Mouse (Mus musculus): Measurements from ENCODE around the gene Dock9.

The Dock9 gene

DNA sequence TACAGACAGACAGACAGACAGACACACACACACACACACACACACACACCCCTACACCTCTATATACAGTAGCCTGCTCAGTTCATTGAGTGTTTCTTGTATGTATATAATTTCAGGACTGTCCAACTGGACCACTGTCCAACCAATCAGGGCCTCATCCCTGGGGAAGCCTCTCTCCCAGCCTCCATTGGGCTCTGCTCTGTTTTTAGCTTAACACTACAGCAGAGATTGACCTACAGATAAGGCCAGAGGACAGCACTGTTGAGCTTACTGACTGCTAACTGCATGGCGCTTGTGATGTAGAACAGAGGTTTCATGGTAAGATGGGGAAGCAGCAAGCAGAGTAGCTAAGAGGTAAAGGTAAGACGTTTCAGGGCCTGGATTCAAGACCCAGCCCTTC lies 5.7 kb downstream of the Dock9 start:
- no peak for DNase-seq (ENCODE audit: low read depth, low spot score)

DNA sequence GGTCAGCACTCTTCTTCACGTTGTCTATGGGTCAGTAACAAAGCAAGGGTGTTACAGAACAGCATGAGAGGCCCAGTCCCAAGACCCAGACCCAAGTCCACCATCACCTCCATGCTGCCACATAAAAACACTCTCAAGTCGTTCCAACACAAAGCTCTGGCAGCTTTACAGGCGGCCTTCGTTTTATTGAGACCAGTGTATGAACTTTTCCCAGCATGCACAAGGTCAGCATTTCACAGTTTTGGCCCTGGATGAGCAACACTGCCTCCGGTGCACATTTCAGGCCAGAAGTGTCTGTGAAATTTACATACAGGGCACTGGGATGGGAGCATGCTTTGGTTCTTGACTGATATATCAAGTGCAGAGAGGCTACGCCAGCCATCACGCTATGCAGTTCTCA lies 6.5 kb downstream of the Dock9 start:
- DNase-seq (ENCODE audit: low read depth, low spot score): no peak

DNA sequence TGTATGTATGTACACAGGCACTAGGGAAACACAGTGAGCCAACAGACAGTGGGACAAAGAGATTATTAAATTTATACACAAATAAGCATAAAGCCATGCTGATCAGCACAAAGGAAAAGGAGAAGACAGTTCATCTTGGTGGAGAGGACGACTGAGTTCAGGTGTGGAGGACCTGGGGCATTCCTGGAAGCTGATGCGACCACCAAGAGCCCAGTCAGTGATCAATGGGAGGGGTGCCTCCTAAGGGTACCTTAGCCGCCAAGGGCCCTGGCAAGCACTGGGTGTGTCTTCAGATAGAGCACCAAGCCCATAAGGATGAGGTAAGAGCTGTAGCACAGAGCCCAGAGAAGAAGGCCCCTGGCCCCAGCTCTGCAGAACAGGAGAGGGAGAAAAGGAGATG lies 8.4 kb downstream of the Dock9 start:
- DNase-seq (ENCODE audit: low read depth, low spot score): no peak

DNA sequence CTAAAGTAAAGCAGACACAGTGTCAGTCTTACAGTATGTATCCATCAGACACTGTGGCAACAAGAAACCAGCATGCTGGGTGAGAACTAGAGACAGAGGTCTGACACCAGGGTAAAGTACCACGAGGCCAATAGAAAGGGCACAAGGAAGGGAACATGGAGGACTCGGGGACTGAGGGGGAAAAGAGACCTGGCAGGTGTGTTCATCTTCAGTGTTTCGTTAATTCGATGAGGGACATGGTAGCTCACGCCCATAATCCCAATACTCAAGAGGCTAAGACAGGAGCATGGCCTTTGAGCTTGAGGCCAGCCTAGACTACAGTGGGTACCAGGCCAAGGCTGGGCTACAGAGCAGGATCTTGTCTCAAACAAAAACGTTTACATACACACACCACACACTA lies 9.2 kb downstream of the Dock9 start:
- no peak for DNase-seq (ENCODE audit: low read depth, low spot score)

DNA sequence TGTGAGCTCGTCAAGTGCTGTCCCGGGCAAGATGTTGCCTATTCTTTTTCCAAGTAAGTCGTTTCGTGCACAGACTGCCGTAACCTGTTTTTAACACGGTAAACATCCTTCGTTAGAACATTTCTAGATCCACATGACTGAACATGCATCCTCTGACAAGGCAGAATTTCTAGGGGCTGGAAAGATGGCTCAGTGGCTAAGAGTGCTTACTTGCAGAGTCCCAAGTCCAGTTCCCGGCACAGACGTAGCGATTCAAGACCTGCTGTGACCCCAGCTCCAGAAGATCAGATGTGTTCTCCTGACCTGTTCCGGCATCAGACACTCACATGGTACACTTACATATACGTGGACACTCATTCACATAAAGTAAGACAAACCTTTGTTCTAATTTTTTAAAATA lies 10.2 kb downstream of the Dock9 start:
- no peak for DNase-seq (ENCODE audit: low read depth, low spot score)

DNA sequence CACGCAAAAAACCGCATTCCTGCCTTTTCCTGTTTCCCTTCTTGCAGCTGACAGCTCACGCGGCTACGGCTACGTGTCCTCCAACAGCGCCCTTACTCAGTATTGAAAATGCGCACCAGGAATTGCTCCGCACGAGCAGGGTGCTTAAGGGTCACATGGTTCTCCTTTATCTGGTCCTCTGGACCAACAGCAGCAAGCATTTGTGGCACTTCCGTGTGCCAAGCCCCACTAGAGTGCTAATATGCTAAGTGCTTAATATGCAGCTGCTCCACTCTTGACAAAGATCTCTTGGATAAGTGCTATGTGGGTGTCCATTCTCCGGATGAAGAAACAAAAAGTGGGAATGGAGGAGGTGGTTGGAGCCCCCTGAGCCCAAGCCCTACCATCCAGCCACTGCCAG lies 10.7 kb downstream of the Dock9 start:
- DNase-seq (ENCODE audit: low read depth, low spot score): no peak

DNA sequence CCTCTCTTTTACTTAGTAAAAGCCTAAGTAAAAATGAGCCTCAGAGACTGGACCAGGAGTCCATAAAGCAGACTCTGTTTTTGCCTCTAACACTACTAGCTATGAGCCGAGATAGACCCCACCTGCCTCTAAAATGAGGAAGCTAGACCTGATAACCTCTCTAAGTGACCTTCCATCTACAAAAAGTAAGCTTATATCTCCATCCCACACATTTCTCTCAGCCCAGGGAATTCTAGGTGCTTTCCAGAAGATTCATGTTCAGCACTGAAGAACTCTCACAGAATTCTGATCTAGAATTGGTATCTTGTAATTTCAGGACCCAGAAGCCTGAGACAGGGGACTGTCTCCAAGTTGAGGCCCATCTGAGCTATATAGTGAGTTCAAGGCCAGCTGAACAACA lies 12.2 kb downstream of the Dock9 start:
- no peak for DNase-seq (ENCODE audit: low read depth, low spot score)

DNA sequence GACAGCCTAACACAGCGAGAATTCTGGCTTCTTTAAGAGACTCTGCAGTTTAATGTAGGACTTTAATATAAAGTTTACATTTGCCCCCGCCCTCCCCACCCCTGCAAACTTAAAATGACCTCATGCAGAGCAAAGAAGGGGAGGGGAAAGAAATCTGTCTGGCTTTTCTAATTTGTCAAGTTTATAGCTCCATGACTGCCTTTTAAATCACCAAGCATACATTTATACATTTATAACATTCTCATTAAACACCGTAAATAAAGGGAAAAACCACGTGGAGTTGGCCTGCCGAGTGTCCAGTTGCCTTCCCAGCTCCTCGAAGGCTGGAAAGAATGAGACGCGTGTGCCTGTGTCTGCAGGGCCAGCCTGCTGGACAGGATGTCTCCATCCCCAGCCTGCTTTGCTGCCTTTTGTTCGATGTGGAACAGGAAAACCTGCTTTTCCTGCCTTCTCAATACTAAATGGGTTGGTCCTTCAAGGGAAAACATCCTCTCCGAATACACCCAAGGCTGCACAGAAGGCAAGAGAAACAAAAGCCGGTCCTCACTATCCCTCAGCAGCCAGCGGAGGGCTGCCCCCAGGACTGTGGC lies 16.6 kb downstream of the Dock9 start:
- DNase-seq (ENCODE audit: low read depth, low spot score): no peak

DNA sequence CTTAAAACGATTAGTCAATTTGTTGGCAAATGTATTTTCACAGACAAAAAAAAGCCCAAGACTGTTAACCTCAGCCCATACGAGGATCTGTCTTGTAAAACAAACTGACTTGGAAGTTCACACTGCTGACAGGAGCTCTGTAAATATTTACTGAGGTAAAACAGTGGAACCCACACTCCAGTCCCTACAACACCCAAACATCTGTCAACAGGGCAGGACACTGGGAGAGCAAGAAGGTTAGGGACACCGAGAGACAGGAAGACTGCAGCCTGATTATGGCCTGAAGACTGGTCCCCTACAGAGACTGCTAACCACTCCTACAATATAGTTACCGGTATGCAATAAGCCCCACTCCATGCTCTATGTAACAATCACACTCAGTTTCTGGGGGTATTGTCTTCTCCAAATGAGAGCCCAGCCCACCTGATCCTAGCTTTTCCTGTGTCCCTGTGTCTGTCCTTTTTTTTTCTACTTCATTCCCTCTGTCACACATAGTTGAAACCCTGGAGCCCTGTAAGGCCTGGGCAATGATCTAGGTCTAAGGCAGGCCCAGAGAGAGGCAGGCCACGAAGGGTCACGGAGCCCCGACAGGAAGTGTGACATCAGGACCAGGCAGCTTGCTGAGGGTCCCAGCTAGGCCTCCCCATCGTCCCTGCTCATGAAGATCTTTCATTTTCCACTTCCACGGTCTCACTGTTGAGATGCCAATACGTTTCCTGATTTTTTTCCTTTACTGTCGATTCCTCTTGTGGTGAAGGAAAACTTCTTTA lies 17.3 kb downstream of the Dock9 start:
- no peak for DNase-seq (ENCODE audit: low read depth, low spot score)

DNA sequence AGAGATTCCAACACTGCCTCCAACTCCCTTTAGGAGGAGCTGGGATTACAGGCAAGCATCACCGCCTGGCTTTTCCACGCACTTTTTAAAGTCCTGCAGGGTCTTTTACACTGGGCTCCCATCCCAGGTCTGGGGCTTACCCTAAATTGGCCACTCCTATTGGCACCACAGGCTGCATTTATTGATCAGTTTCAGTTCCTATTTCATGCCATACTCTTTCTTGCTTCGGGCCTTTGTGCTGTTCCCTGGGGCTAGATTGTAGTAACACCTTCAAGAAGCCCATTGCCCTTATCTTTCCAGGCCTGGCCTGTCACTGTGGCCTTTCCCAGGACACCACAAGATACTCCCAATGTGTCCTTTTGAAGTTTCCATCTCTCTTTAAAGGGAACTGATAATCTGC lies 18.0 kb downstream of the Dock9 start:
- no peak for DNase-seq (ENCODE audit: low read depth, low spot score)

DNA sequence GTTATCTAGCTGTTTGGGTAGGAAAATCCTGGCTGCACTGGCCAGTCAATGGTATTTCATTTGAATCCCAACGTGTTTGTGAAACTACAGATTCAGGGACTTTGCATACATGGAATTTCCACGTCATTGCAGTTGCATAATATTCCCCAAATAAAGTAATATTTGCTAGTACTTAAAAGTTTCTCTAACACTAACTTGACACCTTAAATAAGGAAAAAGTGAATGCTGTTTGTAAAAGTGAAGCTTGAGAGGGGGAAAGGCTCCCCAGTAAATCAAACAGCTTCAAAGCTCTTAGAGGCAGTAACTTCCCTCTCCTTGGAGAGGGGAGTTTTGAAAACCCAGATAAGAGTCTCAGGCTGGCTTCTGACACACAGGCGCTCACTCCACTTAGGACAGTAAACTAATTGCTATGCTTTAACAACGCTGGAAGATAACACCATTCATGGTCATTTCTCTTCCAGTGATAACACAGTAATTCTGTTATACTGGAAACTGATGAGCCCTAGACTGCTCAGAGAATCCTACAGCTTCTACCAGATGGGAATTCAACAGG lies 20.3 kb downstream of the Dock9 start:
- no peak for DNase-seq (ENCODE audit: low read depth, low spot score)

DNA sequence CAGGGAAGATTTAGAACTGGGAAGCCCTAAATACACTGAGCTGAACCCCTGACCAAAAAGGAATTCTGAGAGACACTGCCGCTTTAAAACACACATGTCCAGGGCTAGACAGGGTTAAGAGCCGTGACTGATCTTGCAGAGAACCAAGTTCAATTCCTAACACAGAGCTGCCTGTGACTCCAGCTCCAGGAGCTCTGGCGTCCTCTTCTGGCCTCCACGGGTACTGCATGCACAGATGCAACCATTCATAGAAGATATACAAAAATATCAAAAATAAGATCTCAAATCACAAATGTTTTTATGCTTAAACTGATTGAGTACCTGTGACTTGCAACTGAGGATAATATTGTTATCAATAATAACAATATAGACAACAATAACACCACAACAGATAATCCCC lies 20.9 kb downstream of the Dock9 start:
- no peak for DNase-seq (ENCODE audit: low read depth, low spot score)

DNA sequence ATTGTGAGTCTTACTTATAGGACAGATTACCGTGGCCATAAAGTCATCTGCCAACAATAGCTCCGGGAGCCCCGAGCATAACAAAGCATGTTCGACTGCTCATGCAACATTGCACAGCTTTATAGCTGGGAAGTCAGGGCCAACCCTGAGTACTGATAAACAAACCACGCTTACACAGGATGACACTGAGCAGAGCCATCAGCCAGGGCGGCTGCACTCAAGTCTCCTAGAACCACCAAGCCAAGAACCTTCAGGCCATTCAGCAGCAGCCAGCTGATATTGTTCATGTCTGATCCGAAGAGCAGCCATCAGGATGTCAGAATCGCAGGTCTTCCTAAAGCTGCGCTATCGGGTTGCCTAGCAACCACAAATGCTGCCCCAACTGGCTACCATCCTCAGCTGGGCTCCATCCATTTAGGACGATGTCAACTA lies 35.6 kb downstream of the Dock9 start:
- DNase-seq (ENCODE audit: low read depth, low spot score): peak; percentile 47

DNA sequence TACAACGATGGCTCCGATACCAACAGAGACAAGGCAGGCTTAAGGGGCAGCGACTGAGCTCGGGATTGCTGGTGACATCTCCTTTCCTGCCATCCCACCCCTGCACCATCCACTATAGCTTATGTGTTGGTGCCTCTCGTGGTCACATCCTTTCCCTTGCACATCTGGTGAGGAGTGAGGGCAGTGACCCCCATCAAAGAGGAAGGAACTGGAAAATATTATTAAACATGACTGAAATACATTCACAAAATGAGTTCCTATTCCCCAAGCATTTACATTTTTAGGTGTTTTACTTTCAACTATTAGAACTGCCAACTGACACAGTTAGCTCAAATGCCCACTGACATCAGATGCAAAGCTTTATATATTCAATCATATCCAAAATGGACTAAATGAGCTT lies 37.2 kb downstream of the Dock9 start:
- DNase-seq (ENCODE audit: low read depth, low spot score): no peak

DNA sequence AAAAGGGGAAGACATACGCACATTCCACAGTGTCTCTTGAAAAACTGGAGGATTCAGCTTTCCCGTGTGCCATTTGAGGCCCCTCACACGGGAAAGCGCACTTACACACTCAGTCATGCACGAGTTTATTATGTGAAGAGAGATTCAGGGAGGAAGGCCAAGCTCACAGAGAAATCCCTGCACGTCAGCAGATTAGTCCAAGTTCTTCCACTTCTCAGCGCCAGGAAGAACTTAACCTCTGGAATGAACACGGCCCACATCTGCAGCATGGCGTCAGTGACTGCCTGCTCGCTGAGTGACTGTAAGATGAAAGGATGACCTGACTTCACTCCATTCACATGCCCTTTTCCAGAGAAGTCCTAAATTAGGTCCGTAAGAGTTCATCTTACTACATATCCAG lies 43.5 kb downstream of the Dock9 start:
- DNase-seq (ENCODE audit: low read depth, low spot score): no peak

DNA sequence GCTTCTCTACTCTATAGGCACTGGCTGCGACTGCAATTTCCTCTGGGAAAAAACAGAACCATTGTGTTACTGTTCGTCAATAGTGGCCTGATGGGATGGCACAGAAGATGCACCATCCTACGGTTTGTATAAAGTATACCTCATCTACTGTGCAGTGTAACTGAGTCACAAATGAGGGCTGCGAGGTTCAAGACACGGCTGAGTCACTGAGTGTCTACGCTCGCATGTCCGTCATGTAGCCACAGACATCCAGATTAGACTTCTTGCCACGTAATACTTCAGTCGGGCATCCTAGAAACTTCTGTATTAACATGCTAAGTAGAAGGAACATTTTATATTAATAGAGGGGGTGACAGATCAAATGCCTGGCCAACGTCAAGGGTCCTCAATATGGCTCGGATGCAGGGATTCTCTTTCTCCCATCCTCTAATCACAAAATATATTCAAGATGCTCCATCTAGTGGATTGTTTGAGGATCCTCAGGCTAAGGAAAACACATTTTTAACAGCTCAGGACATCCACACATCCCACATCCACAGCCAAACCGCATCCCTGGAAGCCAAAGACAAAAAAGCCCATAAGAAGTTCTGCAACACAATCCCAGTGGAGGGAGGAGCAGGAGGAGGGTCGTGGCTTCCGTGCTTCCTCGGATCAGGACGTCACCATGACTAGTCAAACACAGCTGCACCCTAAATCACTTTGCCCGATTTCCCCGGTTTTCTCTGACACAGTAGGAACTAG lies 44.8 kb downstream of the Dock9 start:
- peak; percentile 54 for DNase-seq (ENCODE audit: low read depth, low spot score)

DNA sequence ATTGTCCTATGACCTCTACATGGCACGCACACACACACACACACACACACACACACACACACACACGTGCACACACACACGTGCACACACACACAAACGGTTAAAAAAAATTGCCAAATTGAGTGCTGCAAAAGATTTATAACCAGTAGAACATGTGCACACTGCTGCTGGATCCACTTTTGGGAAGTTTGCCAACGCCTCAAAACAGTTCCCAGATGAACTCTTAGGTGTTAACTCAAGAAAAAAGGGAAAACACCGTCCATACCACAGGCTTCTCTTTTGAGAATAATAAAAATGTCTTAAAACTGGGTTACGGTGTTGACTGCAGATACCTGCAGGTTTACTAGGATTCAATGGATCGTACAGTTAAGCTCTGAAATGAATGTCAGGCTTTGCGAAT lies 48.0 kb downstream of the Dock9 start:
- DNase-seq (ENCODE audit: low read depth, low spot score): no peak

DNA sequence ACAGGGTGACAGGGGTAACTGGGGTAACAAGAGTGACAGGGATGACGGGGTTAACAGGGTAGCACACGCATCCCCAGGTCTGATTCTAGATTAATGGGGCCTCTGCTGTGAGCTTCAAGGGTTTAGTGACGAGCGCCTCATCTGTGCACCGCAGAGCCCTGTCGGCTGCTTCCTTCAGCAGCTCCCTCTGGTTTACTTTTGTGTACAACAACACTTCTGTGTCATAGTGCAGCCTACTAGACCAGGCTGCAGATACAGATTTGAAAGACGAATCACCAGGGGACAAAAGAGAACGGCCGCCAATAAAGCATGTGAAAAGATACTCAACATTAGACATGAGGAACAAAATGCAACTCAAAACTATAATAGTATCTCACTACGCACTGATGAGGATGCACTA lies 48.6 kb downstream of the Dock9 start:
- DNase-seq (ENCODE audit: low read depth, low spot score): no peak

DNA sequence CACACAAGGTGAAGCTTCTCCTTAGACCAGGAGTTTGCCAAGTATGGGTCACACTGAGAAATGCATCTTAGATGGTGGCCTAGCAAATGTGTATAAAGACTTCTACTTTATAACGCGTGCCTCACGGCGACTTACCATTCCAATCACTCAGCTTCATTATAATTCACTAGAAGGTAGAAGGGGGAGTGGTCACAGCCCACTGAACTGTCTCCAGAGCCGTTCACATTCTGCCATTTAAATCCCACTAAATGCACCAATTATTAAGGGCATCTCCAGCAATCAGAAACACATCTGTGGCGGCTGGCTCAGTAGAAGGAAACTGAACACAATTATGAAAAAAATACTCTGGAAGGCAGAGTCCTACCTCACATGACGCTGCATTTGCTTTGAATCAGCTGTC lies 50.3 kb downstream of the Dock9 start:
- DNase-seq (ENCODE audit: low read depth, low spot score): no peak

DNA sequence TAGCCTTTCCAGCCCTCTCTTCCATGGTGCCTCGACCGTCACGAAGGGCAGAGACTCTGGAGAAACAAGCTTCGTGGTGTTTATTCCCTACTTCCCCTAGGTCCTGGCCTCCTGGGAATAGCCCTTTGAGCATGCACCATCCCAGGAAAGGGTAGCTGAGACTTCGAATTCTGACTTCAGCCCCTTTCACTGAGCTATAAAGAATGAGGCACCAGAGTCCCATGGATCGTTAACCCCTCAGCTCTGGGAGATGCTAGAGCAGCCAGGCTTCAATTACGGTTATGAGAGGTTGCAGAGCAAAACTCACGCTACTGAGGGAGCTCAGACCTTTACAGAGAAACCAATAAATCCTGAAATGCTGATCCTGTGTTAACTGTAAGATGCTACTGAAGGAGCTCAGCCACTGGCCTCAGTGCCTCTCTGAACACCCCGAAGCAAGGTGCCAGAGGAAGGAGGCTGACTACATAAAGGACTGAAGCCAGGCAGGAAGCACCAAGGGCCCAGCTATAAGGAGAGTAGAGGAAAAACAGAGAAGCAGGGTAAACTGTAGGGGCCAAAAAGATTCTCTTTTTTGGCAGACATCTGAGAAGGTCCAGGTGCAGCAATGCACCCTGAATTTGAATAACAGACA lies 53.7 kb downstream of the Dock9 start:
- DNase-seq (ENCODE audit: low read depth, low spot score): no peak

DNA sequence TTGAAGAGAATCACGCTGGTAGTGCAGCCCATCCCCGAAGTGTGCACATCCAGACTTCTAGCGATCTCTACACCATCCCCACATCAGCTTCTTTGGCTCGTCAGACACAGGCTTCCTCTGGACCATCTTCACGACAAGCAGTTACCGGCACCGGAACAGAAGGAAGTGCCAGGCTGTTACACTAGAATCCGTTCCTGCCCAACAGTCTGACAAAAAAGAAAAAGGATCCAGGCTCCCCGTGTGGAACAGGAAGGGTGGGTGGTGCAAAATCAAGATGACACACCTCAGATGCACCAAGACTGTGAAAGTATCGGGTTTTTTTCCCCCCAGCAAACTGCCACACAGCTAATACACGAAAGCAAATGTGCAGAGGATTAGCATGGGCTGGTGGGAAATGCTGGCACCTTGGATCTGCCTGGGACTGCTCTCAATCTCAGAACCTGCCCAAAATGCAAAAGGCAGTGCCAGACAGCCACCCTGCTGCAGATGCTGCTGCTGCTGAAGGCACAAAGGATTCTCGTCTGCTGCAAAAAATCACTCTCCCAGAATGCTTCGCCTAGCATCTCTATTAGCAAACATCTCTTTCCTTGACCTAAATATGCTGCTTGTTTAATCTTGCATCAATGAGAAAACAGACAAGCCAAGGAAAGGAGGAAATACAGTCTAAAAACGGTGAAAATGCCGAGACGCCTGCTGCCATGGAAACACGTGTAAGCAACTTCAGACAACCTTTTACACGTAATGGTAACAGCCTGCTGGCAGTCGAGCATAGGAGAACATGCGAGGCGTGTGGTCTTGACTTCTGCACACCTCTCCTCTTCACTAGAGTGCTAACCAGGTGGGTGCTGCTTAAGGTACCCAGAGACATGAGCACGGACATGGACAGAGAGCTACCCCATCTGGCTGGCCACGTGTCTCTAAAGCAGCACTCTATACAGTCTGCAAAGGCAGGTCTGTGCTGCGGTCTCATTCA lies 58.9 kb downstream of the Dock9 start:
- no peak for DNase-seq (ENCODE audit: low read depth, low spot score)
